Mouse (Mus musculus): Measurements from ENCODE around the gene Txnip.

DNA sequence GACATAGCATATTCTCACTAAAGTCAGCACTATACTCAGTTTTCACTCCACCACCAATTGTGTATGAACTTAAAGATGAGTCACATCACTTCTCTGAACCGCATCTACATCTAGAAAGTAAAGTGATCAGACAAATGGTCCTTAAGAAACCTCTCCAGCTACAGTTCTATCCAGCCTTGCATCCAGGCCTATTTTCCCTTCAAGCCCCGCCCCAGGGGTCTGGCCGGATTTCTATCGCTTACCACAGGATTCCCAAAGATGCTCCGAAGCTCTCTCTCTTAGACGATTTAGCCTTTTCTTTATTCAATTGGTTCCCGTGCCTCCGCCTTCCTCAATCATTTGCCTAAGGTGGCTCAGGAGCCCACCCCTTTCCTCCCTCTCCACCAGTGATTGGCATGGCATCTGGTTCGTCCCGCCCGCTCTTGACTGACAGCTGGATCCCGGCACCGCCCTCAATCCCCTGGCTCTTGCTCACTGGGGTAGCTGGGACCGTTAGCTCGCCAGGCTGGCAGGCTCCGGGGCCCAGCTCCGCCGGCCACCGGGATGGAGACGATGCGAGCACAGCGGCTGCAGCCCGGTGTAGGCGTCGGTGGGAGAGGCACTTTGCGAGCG, 43.0 kb downstream of the Txnip start, which contains the start of gene Lix1l:
- TF ChIP-seq CTCF (IDR thresholded peaks at IDR 0.05; ENCODE audit: control insufficient read depth, insufficient read depth, insufficient replicate concordance, low read depth, low read length) (no peak), POLR2A (IDR thresholded peaks at IDR 0.05; ENCODE audit: control insufficient read depth, low read depth, low read length) (peak; percentile 60)
